8 mouse cellular contexts compared by ENCODE assay signal in the genomic region with DNA sequence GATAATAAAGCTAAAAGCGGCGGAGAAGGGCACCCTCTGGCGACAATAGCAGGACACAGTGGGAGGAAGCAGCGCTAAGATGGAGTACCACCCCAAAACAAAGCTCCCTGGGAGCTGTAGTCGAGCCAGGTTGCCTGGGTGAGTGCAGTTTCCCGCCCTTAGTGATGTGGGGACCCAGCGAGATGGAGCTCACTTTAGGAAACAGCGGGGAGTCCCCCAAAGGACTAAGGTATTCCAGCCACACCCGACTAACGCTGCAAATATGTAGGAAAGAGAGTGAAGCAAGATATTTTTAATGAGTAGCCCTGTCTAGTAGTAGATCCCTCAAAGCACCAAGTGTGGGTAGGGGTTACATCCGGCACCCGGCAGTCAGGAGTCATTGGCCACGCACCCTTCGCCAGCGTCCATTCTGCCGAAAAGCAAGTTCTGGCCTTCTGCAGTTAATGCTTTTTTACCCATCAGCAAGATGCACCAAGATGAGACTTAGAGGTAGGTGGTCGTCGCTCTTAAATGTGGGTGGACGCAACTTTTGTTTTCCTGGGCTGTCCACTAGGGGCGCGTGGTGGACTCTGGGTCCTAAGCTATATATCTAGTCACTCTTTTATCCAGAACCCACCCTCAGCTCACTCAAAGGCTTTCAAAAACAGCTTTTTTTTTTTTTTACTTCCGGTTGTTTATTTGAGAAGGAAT. TPM values are rescaled to one million over a fixed set of nuclear protein-coding genes. Genes with fewer than 3 reads are reported as not detected.
DNase-seq lines count a peak whose midpoint lies in the region; ATAC-seq and TF ChIP-seq lines count a peak whose summit lies in the region.

A gene (plus strand): TSS at position 161 of the 690 bp plus-strand sequence.

- no peak within 1 kb of the TSS for H3K27ac ChIP-seq in cerebellum, adult 2 months (ENCODE audit: insufficient read depth, low read length)
- peak within 1 kb of the TSS; percentile 36 for H3K27ac ChIP-seq in forebrain, postnatal 0 days (ENCODE audit: low read depth, low read length)
- peak within 1 kb of the TSS; percentile 77 for H3K27ac ChIP-seq in lung, embryonic 16.5 days (ENCODE audit: low read length)
- H3K27ac ChIP-seq in thymus, adult 2 months (ENCODE audit: control insufficient read depth, insufficient read depth, low read length), result peak within 1 kb of the TSS; percentile 50

- peak; percentile 99 for ATAC-seq in forebrain, postnatal 0 days
- ATAC-seq in lung, embryonic 16.5 days (ENCODE audit: low read depth), result peak; percentile 92

- TF ChIP-seq POLR2A in cerebellum, adult 2 months (IDR thresholded peaks at IDR 0.05; ENCODE audit: borderline replicate concordance, insufficient read depth, low read length), result no peak
- TF ChIP-seq POLR2A in thymus, adult 2 months (IDR thresholded peaks at IDR 0.05; ENCODE audit: control insufficient read depth, extremely low read depth, insufficient read depth, low read length, poor library complexity), result peak; percentile 51; the same call in 1 of the 2 replicates

- H3K9me3 ChIP-seq in forebrain, postnatal 0 days (ENCODE audit: low read length), result no peaks in the 10 kb centered on the region
- 0 out of 2 replicates have a peak, but pooled peaks cover 2% of the 10 kb centered on the region for H3K9me3 ChIP-seq in lung, embryonic 16.5 days (ENCODE audit: control insufficient read depth, low read length)

- peak within 1 kb of the TSS; percentile 58 for H3K9ac ChIP-seq in forebrain, postnatal 0 days
- H3K9ac ChIP-seq in lung, embryonic 16.5 days (ENCODE audit: low read length), result peak within 1 kb of the TSS; percentile 60

- peak within 1 kb of the TSS; percentile 59 for H3K4me3 ChIP-seq in cerebellum, adult 2 months (replicated peaks; ENCODE audit: insufficient read depth, low read depth, low read length)
- peak within 1 kb of the TSS; percentile 64 for H3K4me3 ChIP-seq in forebrain, postnatal 0 days (ENCODE audit: low read depth, low read length)
- peak within 1 kb of the TSS; percentile 62 for H3K4me3 ChIP-seq in lung, embryonic 16.5 days (ENCODE audit: low read length)
- peak within 1 kb of the TSS; percentile 63 for H3K4me3 ChIP-seq in thymus, adult 2 months (ENCODE audit: control insufficient read depth, insufficient read depth, low read length)

- peak; percentile 53 for TF ChIP-seq CTCF in cerebellum, adult 2 months (IDR thresholded peaks at IDR 0.05; ENCODE audit: borderline replicate concordance, insufficient read depth, low read depth, low read length)
- TF ChIP-seq CTCF in forebrain, postnatal 0 days (IDR thresholded peaks at IDR 0.05; ENCODE audit: low read depth), result peak; percentile 80
- TF ChIP-seq CTCF in thymus, adult 2 months (IDR thresholded peaks at IDR 0.05; ENCODE audit: borderline replicate concordance, control insufficient read depth, extremely low read depth, insufficient read depth, low read length, poor library complexity), result peak; percentile 83; the same call in 1 of the 2 replicates

- peak within 1 kb of the TSS; percentile 64 for H3K4me2 ChIP-seq in forebrain, postnatal 0 days (ENCODE audit: low read depth)
- H3K4me2 ChIP-seq in lung, embryonic 16.5 days (ENCODE audit: low read depth, low read length), result peak within 1 kb of the TSS; percentile 71

- no peaks in the 10 kb centered on the region for H3K36me3 ChIP-seq in forebrain, postnatal 0 days (ENCODE audit: insufficient read depth)
- H3K36me3 ChIP-seq in lung, embryonic 16.5 days (ENCODE audit: control insufficient read depth, insufficient read depth, low read length), result no peaks in the 10 kb centered on the region
- H3K36me3 ChIP-seq in thymus, adult 2 months (ENCODE audit: control insufficient read depth, insufficient read depth, low read length), result no peaks in the 10 kb centered on the region

- whole genome bisulfite sequencing in cerebellum, adult 2 months, result under 1% methylated on average over 22 of the region's 22 CpGs
- 1% methylated on average over 22 of the region's 22 CpGs for WGBS in forebrain, postnatal 0 days
- under 1% methylated on average over 22 of the region's 22 CpGs for WGBS in lung, embryonic 16.5 days
- under 1% methylated on average over 22 of the region's 22 CpGs for WGBS in thymus, adult 2 months

- H3K27me3 ChIP-seq in cerebellum, adult 2 months (ENCODE audit: control insufficient read depth, insufficient read depth, low read length), result no peaks in the 10 kb centered on the region
- no peaks in the 10 kb centered on the region; the same call in 1 of the 2 replicates for H3K27me3 ChIP-seq in forebrain, postnatal 0 days (ENCODE audit: insufficient read depth, low read length)
- no peaks in the 10 kb centered on the region for H3K27me3 ChIP-seq in lung, embryonic 16.5 days (ENCODE audit: control insufficient read depth, insufficient read depth, low read depth, low read length)
- no peaks in the 10 kb centered on the region for H3K27me3 ChIP-seq in thymus, adult 2 months (ENCODE audit: control insufficient read depth, insufficient read depth, low read length)

- no peaks in the 10 kb centered on the region for H3K4me1 ChIP-seq in cerebellum, adult 2 months (ENCODE audit: control insufficient read depth, insufficient read depth, low read length)
- H3K4me1 ChIP-seq in forebrain, postnatal 0 days (ENCODE audit: insufficient read depth), result no peaks in the 10 kb centered on the region
- H3K4me1 ChIP-seq in lung, embryonic 16.5 days (replicated peaks; ENCODE audit: control insufficient read depth, insufficient read depth, low read length), result peaks cover 21% of the 10 kb centered on the region
- peaks cover 11% of the 10 kb centered on the region for H3K4me1 ChIP-seq in thymus, adult 2 months (replicated peaks; ENCODE audit: control insufficient read depth, insufficient read depth, low read length)

- peak; percentile 45 for DNase-seq in MN1 (ENCODE audit: low spot score)
- DNase-seq in cerebellum, adult 2 months, result peak; percentile 47 to 55
- DNase-seq in forebrain, postnatal 0 days, result peak; percentile 91
- DNase-seq in heart, postnatal 4 days, result peak; percentile 78
- peak; percentile 54 for DNase-seq in layer of hippocampus, adult 9-10 months (ENCODE audit: low spot score)
- DNase-seq in ovary, adult 18-20 months (ENCODE audit: low spot score), result peak; percentile 56
- peak; percentile 75 for DNase-seq in thymus, adult 2 months

RNA-seq across cellular contexts. Expression of the gene that starts here (rescaled TPM):
- 2.7 and 4.0 TPM in 2 replicates for polyA plus RNA-seq in cerebellum, adult 2 months (2012; rRNA removed)
- 11.1 and 11.9 TPM in 2 replicates for total RNA-seq in forebrain, postnatal 0 days (2014; rRNA removed)
- 6.3 and 8.0 TPM in 2 replicates for polyA plus RNA-seq in forebrain, postnatal 0 days (2015; fragmentation: Nextera tagmentation; extraction: Ambion mirVana)
- total RNA-seq in heart, postnatal 4 days (2021), result 1 to 10 TPM; 8.0 to 8.2 TPM
- 10.7 and 13.0 TPM in 2 replicates for polyA plus RNA-seq in lung, embryonic 16.5 days (2015; fragmentation: Nextera tagmentation; extraction: Ambion mirVana)
- 5.5 and 7.4 TPM in 2 replicates for polyA plus RNA-seq in thymus, adult 2 months (2012; rRNA removed)
